Mouse (Mus musculus): ENCODE results near the gene Abi3.

- no peak for TF ChIP-seq POLR2A (IDR thresholded peaks at IDR 0.05; ENCODE audit: low read depth, low read length)
- TF ChIP-seq EP300 (IDR thresholded peaks at IDR 0.05; ENCODE audit: low read length): no peak
- TF ChIP-seq TBP (conservative IDR thresholded peaks at IDR 0.05; ENCODE audit: low read depth, low read length): no peak
- no peak for TF ChIP-seq MEF2A (IDR thresholded peaks at IDR 0.05; ENCODE audit: borderline replicate concordance, low read depth, low read length)
- TF ChIP-seq JUND (conservative IDR thresholded peaks at IDR 0.05; ENCODE audit: low read depth, low read length): no peak
- no peak for TF ChIP-seq SMC3 (IDR thresholded peaks at IDR 0.05; ENCODE audit: low read depth, low read length)
- no peak for TF ChIP-seq ZC3H11A (IDR thresholded peaks at IDR 0.05; ENCODE audit: low read depth, low read length)
- TF ChIP-seq CTCF (conservative IDR thresholded peaks at IDR 0.05 in 1 of 2, IDR thresholded peaks at IDR 0.05 in 1 of 2; ENCODE audit: low read depth in 2 of 2, low read length in 2 of 2): no peak
- no peak for TF ChIP-seq TCF12 (IDR thresholded peaks at IDR 0.05; ENCODE audit: low read depth, low read length)
- TF ChIP-seq KAT2A (IDR thresholded peaks at IDR 0.05; ENCODE audit: insufficient replicate concordance, low read length): no peak
- TF ChIP-seq POLR2AphosphoS2 (IDR thresholded peaks at IDR 0.05; ENCODE audit: low read depth, low read length): no peak
- TF ChIP-seq CHD2 (IDR thresholded peaks at IDR 0.05; ENCODE audit: low read length): no peak
- TF ChIP-seq BHLHE40 (IDR thresholded peaks at IDR 0.05; ENCODE audit: low read depth, low read length): no peak
Measured at GRCm38 (mm10) chr11:95844935-95845334, 2.7 kb upstream of the Abi3 start.

All from CH12.LX (cell line).